Mouse (Mus musculus): ENCODE data around the gene Rad54l2. TPM values are rescaled to one million over a fixed set of nuclear protein-coding genes. Genes with fewer than 3 reads are reported as not detected.

Rad54l2 gene
- polyA plus RNA-seq, 1 experiment from 2014 or later: 3.9 TPM

DNA sequence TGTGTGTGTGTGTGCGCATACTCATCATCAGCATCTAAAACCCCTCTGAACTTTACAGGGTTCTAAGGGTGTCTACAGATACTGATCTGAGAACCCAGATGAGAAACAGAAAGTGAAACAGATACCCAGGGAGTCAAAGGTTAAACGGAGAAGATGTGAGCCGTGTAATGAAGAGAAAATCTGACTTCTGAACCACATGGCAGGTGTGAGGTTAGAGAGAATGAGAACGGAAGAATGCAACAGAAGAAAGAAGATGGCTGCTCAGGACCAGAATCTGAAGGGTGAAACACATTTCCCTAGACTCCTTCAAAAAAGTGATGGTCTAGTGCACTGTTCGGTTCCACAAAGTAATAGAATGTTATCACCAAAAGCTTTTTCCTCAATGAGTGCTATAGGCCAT is 36.9 kb downstream of the Rad54l2 start:
- H3K4me3 ChIP-seq: no peak overlapping the region
- H3K27me3 ChIP-seq (replicated peaks): no peaks in the 10 kb centered on the region
- H3K9ac ChIP-seq: no peak overlapping the region
- 0 out of 2 replicates have a peak, but pooled peaks cover 6% of the 10 kb centered on the region for H3K4me1 ChIP-seq (replicated peaks)
- 91% methylated on average over 5 of the region's 5 CpGs for WGBS
- H3K36me3 ChIP-seq: peaks cover 33% of the 10 kb centered on the region
- ATAC-seq (ENCODE audit: insufficient number of reproducible peaks, low FRiP score): no peak
- no peak overlapping the region for H3K4me2 ChIP-seq
- H3K9me3 ChIP-seq (replicated peaks): no peaks in the 10 kb centered on the region
- H3K27ac ChIP-seq (ENCODE audit: poor library complexity, severe bottlenecking): no peak overlapping the region

DNA sequence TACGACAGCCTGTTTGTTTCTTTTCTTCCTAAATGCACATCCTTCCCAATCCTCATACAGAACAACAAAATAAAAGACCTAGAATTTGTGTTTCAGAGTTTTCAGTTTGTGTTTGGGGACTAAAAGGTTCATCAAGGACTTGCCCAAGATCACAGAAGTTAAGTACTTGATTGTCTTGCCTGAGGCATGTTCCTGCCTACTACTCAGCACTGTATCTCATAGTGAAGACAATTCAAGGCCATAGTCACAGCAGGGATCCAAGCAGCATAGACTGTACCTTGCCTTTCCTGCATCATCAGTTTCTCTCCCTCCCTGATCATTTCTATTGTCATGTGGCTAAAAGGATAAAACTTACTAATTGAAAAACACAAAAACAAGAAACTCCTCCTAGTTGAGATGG is 49.0 kb downstream of the Rad54l2 start:
- Histone ChIP-seq H3K9ac (no peak overlapping the region), H3K36me3 (peaks cover 6% of the 10 kb centered on the region; the same call in 1 of the 2 replicates), H3K4me2 (no peak overlapping the region), H3K27me3 (replicated peaks) (no peaks in the 10 kb centered on the region), H3K4me1 (replicated peaks) (no peaks in the 10 kb centered on the region), H3K4me3 (no peak overlapping the region), H3K27ac (ENCODE audit: poor library complexity, severe bottlenecking) (no peak overlapping the region), H3K9me3 (replicated peaks) (0 out of 2 replicates have a peak, but pooled peaks cover 3% of the 10 kb centered on the region)
- ATAC-seq (ENCODE audit: insufficient number of reproducible peaks, low FRiP score): no peak
- WGBS: 93% methylated on average over 1 of the region's 1 CpGs

DNA sequence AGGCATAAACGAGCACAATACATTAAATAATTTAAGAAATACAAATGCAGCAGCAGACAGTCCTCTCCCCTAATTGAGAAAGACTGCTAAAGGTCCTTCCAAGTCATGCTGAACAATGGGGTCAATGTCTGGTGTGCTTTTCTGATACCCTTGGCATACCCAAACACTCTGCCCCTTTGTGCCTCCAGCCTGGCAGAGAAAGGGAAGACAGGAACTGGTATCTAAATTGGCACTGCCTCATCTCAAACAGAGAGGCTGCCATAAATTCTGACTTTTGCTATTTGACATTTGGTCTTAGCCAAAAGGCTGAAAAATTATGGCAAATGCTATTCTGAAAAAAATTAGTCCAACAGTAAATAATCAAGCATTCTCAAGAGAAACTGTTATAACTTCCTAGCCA is 49.9 kb downstream of the Rad54l2 start:
- H3K4me1 ChIP-seq (replicated peaks): no peaks in the 10 kb centered on the region
- 83% methylated on average over 1 of the region's 1 CpGs for WGBS
- ATAC-seq (ENCODE audit: insufficient number of reproducible peaks, low FRiP score): no peak
- H3K4me2 ChIP-seq: no peak overlapping the region
- no peaks in the 10 kb centered on the region for H3K27me3 ChIP-seq (replicated peaks)
- peaks cover 6% of the 10 kb centered on the region; the same call in 1 of the 2 replicates for H3K36me3 ChIP-seq
- no peak overlapping the region for H3K4me3 ChIP-seq
- no peak overlapping the region for H3K9ac ChIP-seq
- H3K9me3 ChIP-seq (replicated peaks): 0 out of 2 replicates have a peak, but pooled peaks cover 3% of the 10 kb centered on the region
- H3K27ac ChIP-seq (ENCODE audit: poor library complexity, severe bottlenecking): no peak overlapping the region

DNA sequence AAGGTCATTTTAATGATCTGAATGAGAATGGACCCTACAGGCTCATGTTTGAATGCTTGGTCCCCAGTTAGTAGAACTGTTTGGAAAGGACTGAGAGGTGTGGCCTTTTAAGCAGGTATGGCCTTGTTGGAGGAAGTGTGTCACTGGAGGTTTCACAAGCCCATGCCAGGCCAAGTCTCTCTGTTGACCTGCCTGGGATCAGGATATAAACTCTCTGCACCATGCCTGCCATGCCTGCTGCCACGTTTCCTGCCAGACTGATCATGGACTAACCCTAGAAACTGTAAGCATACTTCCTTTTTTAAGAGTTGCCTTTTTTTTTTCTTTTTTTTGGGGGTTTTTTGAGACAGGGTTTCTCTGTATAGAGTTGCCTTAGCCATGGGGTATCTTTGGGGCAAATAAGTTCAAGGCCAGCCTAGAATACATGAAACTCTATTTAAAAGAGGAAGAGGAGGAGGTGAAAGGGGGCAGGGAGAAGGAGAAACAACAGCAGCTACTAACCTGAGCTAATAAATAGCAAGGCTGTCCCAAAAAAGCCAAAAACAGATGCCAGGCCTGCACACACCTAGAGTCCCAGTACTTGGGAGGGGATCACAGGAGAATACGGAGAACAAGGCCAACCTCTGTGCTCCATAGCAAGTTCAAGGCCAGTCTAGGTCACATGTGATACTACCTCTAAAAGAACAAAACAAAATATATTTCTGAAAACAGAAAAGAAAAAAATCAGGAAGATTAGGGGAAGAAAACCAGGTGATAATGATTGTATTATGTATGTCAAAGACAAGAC is 50.6 kb downstream of the Rad54l2 start:
- 91% methylated on average over 2 of the region's 2 CpGs for WGBS
- ATAC-seq (ENCODE audit: insufficient number of reproducible peaks, low FRiP score): no peak
- no peak overlapping the region for H3K4me3 ChIP-seq
- no peak overlapping the region for H3K27ac ChIP-seq (ENCODE audit: poor library complexity, severe bottlenecking)
- H3K9ac ChIP-seq: no peak overlapping the region
- H3K36me3 ChIP-seq: peaks cover 6% of the 10 kb centered on the region; the same call in 1 of the 2 replicates
- H3K27me3 ChIP-seq (replicated peaks): no peaks in the 10 kb centered on the region
- H3K4me1 ChIP-seq (replicated peaks): no peaks in the 10 kb centered on the region
- H3K4me2 ChIP-seq: no peak overlapping the region
- 0 out of 2 replicates have a peak, but pooled peaks cover 3% of the 10 kb centered on the region for H3K9me3 ChIP-seq (replicated peaks)

DNA sequence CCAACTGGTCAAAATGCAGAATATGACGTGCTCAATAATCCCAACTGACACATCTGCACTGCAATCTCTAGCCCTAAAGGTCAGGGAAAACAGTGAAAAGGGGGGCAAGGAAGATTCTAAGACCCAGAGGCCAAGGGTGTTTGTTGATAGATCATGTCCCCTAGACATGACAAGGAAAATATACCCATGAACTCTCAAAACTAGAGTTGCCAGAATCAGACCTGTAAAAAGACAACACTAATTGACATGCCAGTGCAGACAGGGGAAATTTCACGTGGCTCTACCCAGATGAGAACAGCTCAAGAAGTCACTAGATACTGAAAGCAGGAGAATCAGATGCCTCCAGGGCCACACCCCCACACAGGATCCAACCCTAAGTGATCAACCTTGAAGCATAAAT is 55.3 kb downstream of the Rad54l2 start:
- Histone ChIP-seq H3K9ac (no peak overlapping the region), H3K4me1 (replicated peaks) (no peaks in the 10 kb centered on the region), H3K4me3 (no peak overlapping the region), H3K36me3 (peaks cover 6% of the 10 kb centered on the region; the same call in 1 of the 2 replicates), H3K27me3 (replicated peaks) (no peaks in the 10 kb centered on the region), H3K9me3 (replicated peaks) (no peaks in the 10 kb centered on the region), H3K4me2 (no peak overlapping the region), H3K27ac (ENCODE audit: poor library complexity, severe bottlenecking) (no peak overlapping the region)
- WGBS: 70% methylated on average over 2 of the region's 2 CpGs
- ATAC-seq (ENCODE audit: insufficient number of reproducible peaks, low FRiP score): no peak

DNA sequence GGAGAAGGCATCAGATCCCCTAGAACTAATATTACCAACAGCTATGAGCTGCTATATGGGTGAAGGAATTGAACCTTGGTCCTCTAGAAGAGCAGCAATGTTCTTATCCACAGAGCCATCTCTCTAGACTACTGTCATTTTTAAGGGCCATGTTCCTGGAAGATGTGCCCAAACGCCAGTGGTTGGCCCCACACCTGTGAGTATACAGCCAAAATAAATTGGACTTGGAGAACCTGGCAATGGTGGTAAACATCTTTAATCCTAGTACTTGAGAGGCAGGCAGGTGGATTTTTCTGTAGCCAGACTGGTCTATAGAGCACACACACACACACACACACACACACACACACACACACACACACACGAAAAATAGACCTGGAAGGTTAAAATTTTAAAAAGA is 59.6 kb downstream of the Rad54l2 start:
- H3K4me1 ChIP-seq (replicated peaks): peaks cover 7% of the 10 kb centered on the region
- no peak overlapping the region for H3K4me3 ChIP-seq
- H3K27ac ChIP-seq (ENCODE audit: poor library complexity, severe bottlenecking): no peak overlapping the region
- H3K4me2 ChIP-seq: no peak overlapping the region
- 92% methylated on average over 2 of the region's 2 CpGs for WGBS
- no peak for ATAC-seq (ENCODE audit: insufficient number of reproducible peaks, low FRiP score)
- H3K9ac ChIP-seq: no peak overlapping the region
- no peaks in the 10 kb centered on the region for H3K36me3 ChIP-seq
- no peaks in the 10 kb centered on the region for H3K27me3 ChIP-seq (replicated peaks)
- H3K9me3 ChIP-seq (replicated peaks): no peaks in the 10 kb centered on the region

DNA sequence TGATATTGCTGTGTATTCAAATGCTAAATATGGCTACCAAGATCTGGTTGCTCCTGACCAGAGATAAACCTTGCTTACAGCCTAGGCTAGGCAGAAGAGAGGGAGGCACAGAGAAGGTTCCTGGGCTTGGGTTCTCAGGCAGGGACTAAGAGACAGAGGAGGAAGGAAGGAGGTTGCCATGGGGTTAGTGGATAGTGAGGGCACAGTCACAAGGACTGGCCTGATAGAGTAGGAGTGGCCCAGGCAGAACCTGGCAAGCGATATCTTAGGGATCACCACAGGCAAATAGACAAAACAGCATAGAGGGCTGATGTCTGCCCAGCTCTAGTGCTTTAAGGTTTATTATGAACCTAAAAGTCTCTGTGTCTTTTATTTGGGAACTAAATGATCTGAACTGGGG is 62.1 kb downstream of the Rad54l2 start:
- WGBS: 80% methylated on average over 1 of the region's 1 CpGs
- H3K4me2 ChIP-seq: no peak overlapping the region
- no peak overlapping the region for H3K27ac ChIP-seq (ENCODE audit: poor library complexity, severe bottlenecking)
- no peak overlapping the region for H3K4me3 ChIP-seq
- H3K9me3 ChIP-seq (replicated peaks): no peaks in the 10 kb centered on the region
- no peaks in the 10 kb centered on the region for H3K27me3 ChIP-seq (replicated peaks)
- ATAC-seq (ENCODE audit: insufficient number of reproducible peaks, low FRiP score): no peak
- H3K36me3 ChIP-seq: peaks cover 3% of the 10 kb centered on the region; the same call in 1 of the 2 replicates
- H3K9ac ChIP-seq: no peak overlapping the region
- H3K4me1 ChIP-seq (replicated peaks): peaks cover 7% of the 10 kb centered on the region

DNA sequence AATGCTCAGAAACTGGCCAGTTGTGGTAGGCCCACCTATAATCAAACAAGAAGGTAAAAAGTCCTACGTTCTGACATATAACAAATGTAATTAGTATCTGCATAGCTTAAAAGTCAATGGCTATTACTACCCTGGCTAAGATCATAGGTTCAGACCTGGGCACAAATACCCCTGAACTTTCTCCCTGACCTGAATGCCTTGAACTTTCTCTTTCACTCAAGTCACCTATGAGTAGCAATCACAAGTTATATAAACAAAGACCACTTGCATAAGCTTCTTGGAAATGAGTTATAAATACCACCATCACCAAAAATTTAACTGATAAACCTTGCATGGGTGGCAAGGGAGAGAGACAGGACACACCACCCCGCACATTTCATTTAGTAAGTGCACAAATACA is 63.6 kb downstream of the Rad54l2 start:
- Histone ChIP-seq H3K9ac (no peak overlapping the region), H3K4me2 (no peak overlapping the region)
- 90% methylated on average over 2 of the region's 2 CpGs for WGBS

DNA sequence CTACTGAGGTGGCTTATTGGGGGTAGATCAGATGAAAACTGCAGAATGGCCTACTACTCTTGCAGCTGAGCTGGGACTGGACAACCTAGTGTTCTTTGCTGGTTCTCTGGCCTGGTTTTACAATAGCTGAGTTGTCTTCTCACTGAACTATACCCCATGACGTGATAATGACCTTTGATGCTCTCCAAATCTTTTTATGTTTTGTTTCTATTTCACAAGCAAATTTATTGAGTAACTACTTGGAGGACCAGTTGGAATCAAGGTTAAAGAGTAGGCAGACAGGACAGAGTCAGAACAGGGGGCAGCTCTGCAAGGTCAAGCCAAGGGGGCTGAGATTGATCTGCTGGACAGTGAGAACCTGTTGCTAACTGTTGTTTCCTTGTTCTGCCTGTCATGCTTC is 64.1 kb downstream of the Rad54l2 start:
- no peak overlapping the region for H3K4me2 ChIP-seq
- no peak for ATAC-seq (ENCODE audit: insufficient number of reproducible peaks, low FRiP score)
- 93% methylated on average over 1 of the region's 1 CpGs for WGBS

More for the DNA sequence above, 63.6 kb downstream of the Rad54l2 start:
- H3K27me3 ChIP-seq (replicated peaks): no peaks in the 10 kb centered on the region
- H3K4me3 ChIP-seq: no peak overlapping the region
- peaks cover 10% of the 10 kb centered on the region for H3K36me3 ChIP-seq
- H3K9me3 ChIP-seq (replicated peaks): no peaks in the 10 kb centered on the region
- no peak for ATAC-seq (ENCODE audit: insufficient number of reproducible peaks, low FRiP score)
- no peak overlapping the region for H3K27ac ChIP-seq (ENCODE audit: poor library complexity, severe bottlenecking)
- peaks cover 7% of the 10 kb centered on the region for H3K4me1 ChIP-seq (replicated peaks)

DNA sequence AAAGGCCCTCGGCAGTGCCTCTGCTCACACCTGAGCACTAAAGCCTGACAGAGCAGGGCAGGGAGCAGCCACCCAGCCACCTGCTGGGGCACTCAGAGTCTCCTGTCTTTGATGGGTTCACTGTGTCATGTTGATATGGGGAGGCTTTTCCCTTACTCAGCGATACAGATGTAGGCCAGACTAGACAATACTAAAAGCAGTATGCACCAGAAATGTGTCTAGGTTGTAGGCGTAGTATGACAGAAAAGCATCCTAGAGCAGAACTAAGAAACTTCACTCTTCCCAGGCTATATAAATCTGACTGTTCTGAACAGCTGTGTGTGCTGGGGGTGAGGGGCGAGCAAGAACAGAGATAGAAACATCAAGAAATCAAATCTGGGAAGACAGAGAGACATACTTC is 72.3 kb downstream of the Rad54l2 start:
- Histone ChIP-seq H3K9me3 (replicated peaks) (no peaks in the 10 kb centered on the region), H3K4me2 (no peak overlapping the region), H3K36me3 (peaks cover 82% of the 10 kb centered on the region), H3K27ac (ENCODE audit: poor library complexity, severe bottlenecking) (no peak overlapping the region), H3K4me3 (no peak overlapping the region), H3K4me1 (replicated peaks) (no peaks in the 10 kb centered on the region), H3K9ac (no peak overlapping the region), H3K27me3 (replicated peaks) (no peaks in the 10 kb centered on the region)
- ATAC-seq (ENCODE audit: insufficient number of reproducible peaks, low FRiP score): no peak
- 87% methylated on average over 4 of the region's 4 CpGs for WGBS

More for the DNA sequence above, 64.1 kb downstream of the Rad54l2 start:
- Histone ChIP-seq H3K9ac (no peak overlapping the region), H3K36me3 (peaks cover 16% of the 10 kb centered on the region), H3K9me3 (replicated peaks) (no peaks in the 10 kb centered on the region), H3K4me3 (no peak overlapping the region), H3K4me1 (replicated peaks) (peaks cover 7% of the 10 kb centered on the region), H3K27ac (ENCODE audit: poor library complexity, severe bottlenecking) (no peak overlapping the region), H3K27me3 (replicated peaks) (no peaks in the 10 kb centered on the region)

DNA sequence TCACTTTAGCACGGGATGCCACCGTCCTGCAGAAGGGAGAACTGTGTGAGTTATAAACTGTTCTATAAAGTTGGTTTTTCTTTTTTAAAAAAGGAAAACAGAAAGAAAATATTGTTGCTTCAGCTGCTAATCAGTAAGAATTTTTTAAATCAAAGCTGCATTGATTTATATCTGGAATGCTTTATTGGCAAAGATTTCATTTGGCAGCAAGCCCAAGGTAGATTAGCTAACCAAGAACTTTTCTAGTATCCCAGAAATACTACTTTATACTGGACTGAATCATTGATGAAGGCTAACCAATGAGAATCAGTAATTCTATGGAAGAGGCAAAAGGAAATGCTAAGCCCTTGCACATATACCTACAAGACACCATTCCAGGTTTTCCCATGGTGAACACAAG is 72.8 kb downstream of the Rad54l2 start:
- Histone ChIP-seq H3K27ac (ENCODE audit: poor library complexity, severe bottlenecking) (no peak overlapping the region), H3K27me3 (replicated peaks) (no peaks in the 10 kb centered on the region), H3K4me1 (replicated peaks) (no peaks in the 10 kb centered on the region), H3K9ac (no peak overlapping the region), H3K4me3 (no peak overlapping the region), H3K9me3 (replicated peaks) (no peaks in the 10 kb centered on the region), H3K4me2 (no peak overlapping the region), H3K36me3 (peaks cover 82% of the 10 kb centered on the region)
- ATAC-seq (ENCODE audit: insufficient number of reproducible peaks, low FRiP score): no peak
- WGBS: 96% methylated on average over 2 of the region's 2 CpGs

DNA sequence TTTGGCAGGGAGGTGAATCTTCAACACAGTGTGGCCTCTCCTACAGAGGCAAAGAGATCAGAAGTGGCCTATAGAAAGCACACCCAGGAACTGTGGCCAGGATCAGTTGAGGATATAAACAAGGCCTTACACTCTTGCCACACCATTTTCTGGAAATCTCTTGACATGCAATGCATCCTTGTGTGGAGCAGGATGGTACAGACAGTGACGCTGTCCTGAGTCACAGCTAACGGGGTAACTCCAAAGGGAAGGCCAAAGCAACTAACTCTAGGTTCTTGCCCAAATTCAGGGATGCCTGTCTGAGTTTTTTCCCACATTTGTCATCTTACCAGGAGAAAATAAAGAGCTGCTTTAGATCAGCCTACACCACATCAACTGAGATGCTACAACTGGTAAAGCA is 76.5 kb downstream of the Rad54l2 start:
- Histone ChIP-seq H3K4me2 (no peak overlapping the region), H3K27me3 (replicated peaks) (no peaks in the 10 kb centered on the region), H3K4me1 (replicated peaks) (no peaks in the 10 kb centered on the region), H3K4me3 (no peak overlapping the region), H3K36me3 (peaks cover 84% of the 10 kb centered on the region), H3K9ac (no peak overlapping the region), H3K27ac (ENCODE audit: poor library complexity, severe bottlenecking) (no peak overlapping the region), H3K9me3 (replicated peaks) (no peaks in the 10 kb centered on the region)
- WGBS: 93% methylated on average over 2 of the region's 2 CpGs
- ATAC-seq (ENCODE audit: insufficient number of reproducible peaks, low FRiP score): no peak

Measured in heart, embryonic 12.5 days (tissue).